Mouse (Mus musculus) kidney, adult 10 weeks (tissue): ENCODE results near the gene Pcgf2. TPM values are rescaled to one million over a fixed set of nuclear protein-coding genes. Genes with fewer than 3 reads are reported as not detected.

Experiments
- polyA plus RNA-seq: library from polyadenylated mRNA; stranded (reverse); fragments of 350-450 nt; fragmentation: Illumina TruSeq; extraction: RNeasy Lipid Tissue Mini Kit (QIAGEN cat#74804); gene quantifications from one replicate; pipeline ENCODE4 v1.2.3, GENCODE M21; 2014; ENCODE audit warnings: low read depth, low replicate concordance

Pcgf2 gene
- polyA plus RNA-seq, result 2.9 TPM

DNA sequence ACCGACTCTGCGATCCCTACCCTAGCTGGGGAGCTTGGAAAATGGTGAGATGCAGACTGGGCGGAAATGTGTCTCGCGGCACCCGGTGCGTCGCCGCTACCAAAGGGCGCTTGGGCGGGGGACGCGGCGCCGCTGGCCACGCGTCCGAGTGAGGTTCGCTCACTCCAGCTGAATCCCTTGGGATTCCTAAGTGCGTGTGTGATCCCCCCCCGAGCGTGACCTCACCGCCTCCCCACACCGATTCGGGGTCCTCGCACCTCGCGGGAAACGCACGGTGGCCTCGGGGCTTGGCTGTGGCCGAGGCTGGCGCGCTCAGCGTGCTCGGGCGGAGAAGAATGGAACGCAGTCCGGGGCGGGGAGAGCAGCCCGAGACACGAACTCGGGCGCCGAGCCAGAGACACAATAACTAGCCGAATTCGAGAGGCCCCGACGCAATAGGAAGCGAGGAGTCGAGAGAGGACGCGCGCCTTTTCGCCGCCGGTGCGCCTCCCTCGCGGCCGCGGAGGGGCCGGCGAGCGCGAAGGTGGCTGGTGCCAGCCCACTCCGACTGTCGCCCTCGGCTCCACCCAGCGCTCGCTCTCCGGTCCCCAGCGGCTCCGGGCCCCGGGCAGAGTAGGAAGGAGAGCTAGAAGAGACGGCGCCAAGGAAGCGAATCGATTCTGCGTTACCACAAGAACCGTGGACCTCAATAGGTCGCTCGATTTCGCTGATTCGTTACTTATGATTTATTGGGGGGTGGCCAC, at the start of gene Pcgf2:
Gene Pcgf2, minus strand, starts transcription at position 495 of the 743 bp plus-strand sequence.

GRCm38 (mm10) chr11:97744063-97744717, 43.9 kb upstream of the Pcgf2 start, which contains the start of gene Pip4k2b:
TSS of gene Pip4k2b (minus strand) at chr11:97744704.

GRCm38 (mm10) chr11:97703039-97703826, 2.9 kb upstream of the Pcgf2 start, which contains the start of gene Psmb3:
TSS of gene Psmb3 (plus strand) at chr11:97703399.

GRCm38 (mm10) chr11:97685613-97686321, 14.5 kb downstream of the Pcgf2 start, which contains the start of gene Cisd3:
TSS of gene Cisd3 (plus strand) at chr11:97685826.

GRCm38 (mm10) chr11:97662893-97663527, 37.3 kb downstream of the Pcgf2 start, which contains the start of gene Mllt6:
TSS of gene Mllt6 (plus strand) at chr11:97663414.

Other genes starting within 250 kb of the Pcgf2 start
- gene 4933428G20Rik, start 200.2 kb downstream of the Pcgf2 start, polyA plus RNA-seq, result not detected
- 0.77 TPM for gene Srcin1, start 124.3 kb downstream of the Pcgf2 start, polyA plus RNA-seq
- not detected for gene Epop, start 70.8 kb downstream of the Pcgf2 start, polyA plus RNA-seq
- gene Mllt6, start 37.1 kb downstream of the Pcgf2 start, polyA plus RNA-seq, result 4.9 TPM
- gene Cisd3, start 14.7 kb downstream of the Pcgf2 start, polyA plus RNA-seq, result 12.9 TPM
- 7.2 TPM for gene Psmb3, start 2.9 kb upstream of the Pcgf2 start, polyA plus RNA-seq
- 4.6 TPM for gene Pip4k2b, start 44.2 kb upstream of the Pcgf2 start, polyA plus RNA-seq
- 11.6 TPM for gene Cwc25, start 66.1 kb upstream of the Pcgf2 start, polyA plus RNA-seq
- not detected for gene 1700001P01Rik, start 75.4 kb upstream of the Pcgf2 start, polyA plus RNA-seq
- gene Rpl23, start 81.9 kb upstream of the Pcgf2 start, polyA plus RNA-seq, result 1,275 TPM
- gene Lasp1, start 98.5 kb upstream of the Pcgf2 start, polyA plus RNA-seq, result 32.3 TPM
- 3.2 TPM for gene B230217C12Rik, start 140.3 kb upstream of the Pcgf2 start, polyA plus RNA-seq
- 3.6 TPM for gene Fbxo47, start 183.7 kb upstream of the Pcgf2 start, polyA plus RNA-seq